Mouse (Mus musculus): ENCODE data around the gene Tctex1d4.

Tctex1d4 gene

DNA sequence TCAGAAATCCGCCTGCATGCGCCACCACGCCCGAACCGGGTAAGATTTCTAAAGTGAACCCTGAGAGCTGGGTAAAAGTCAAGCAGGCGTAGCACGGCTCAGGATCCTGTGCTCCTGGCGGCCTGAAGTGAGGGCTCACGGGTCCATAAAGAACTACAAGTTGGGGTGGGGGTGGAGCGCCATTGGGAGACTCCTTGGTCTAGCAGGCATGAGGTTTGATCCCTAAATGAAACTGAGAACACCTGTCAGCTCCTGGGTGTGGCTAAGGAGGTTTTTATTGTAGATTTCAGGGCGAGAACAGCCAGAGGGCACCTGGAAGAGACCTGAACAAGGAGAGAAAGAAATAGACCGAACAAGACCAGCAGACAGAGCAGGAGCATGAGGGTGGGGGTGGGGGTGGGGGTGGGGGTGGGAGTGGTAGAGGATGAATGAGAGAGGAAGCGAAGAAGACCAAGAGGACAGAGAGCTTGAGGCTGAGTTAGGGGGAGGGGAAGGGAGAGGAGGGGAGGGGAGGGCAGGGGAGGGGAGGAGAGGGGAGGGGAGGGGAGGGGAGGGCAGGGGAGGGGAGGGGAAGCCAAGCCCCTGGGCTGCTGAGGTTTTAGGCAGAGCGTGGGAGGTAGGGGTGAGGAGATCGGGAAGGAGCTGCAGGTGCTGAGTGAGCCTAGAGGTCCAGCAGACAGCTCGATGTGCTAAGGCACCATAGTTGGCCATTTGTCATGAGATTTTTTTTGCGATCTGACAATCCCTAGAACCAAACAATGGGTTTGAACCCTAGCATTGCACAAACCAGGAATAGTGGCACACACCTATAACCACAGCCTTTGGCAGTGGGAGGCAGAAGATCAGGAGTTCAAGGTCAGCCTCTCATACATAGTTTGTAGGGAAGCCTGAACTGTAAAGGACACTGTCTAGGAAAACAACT, 12.0 kb downstream of the Tctex1d4 start:
- DNase-seq (ENCODE audit: low read depth in 1 of 2, low spot score in 2 of 2): no peak

DNA sequence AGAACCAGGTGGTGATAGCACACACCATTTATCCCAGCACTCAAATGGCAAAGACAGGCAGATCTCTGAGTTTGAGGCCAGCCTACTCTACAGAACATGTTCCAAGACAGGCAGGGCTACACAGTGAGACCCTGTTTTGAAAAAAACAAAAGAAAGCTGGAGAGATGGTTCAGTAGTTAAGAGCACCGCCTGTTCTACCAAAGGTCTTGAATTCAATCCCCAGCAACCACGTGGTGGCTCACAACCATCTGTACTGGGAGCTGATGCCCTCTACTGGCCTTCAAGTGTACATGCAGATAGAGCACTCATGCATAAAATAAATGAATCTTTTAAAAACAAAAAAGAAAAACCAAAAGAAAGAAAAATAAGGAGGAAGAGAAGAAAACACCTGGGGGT, 12.6 kb downstream of the Tctex1d4 start:
- peak in 1 of 2 experiments; percentile 29 for DNase-seq (ENCODE audit: low read depth in 1 of 2, low spot score in 2 of 2)

DNA sequence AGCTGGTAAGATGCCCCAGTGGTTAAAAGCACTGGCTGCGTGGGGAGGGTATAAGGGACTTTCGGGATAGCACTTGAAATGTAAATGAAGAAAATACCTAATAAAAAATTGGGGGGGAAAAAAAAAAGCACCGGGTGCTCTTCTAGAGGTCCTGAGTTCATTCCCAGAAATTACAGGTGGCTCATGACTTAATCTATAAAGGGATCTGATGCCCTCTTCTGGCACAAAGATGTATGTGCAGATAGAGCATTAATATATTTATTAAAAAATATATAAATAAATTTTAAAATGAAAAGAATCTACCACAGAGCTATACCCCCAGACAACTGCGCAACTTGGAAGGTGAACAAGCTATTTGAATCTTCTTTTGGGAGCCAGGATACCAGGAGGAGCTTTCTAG, 14.0 kb downstream of the Tctex1d4 start:
- no peak for DNase-seq (ENCODE audit: low read depth in 1 of 2, low spot score in 2 of 2)

DNA sequence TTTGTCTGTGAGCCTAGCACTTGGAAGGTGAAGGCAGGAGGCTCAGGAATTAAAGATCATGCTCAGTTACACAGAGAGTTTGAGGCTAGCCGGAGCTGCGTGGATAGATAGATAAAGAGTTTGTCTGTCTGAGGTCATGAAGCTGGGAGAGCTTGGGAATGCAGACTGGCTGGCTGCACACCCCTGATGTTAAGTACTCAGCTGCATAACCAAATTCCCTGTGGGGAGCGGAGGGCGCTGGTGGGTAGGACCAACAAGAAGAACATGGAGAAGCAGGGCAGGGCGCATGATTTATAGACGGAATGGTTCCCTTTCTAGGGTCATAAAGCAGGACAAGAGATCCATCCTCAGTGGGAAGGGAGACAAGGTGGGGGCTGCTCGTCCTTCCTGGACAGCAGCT, 16.4 kb downstream of the Tctex1d4 start:
- no peak for DNase-seq (ENCODE audit: low read depth in 1 of 2, low spot score in 2 of 2)

DNA sequence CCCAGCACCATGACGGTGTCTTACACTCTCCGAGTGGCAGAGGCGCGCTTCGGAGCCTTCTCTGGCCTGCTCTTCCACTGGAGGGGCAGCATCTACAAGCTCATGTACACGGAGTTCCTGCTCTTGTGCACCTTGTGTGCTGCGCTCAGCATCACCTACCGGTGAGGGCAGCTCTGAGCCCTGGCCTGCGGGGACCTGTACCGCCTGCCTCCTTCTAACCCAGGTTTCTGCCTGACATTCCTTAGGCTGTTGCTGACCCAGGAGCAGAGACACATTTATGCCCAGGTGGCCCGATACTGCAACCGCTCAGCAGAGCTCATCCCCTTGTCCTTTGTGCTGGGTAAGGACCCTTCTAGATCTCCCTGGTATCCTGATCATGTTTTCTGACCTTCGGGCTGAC, 18.7 kb downstream of the Tctex1d4 start:
- no peak for DNase-seq (ENCODE audit: low read depth in 1 of 2, low spot score in 2 of 2)

DNA sequence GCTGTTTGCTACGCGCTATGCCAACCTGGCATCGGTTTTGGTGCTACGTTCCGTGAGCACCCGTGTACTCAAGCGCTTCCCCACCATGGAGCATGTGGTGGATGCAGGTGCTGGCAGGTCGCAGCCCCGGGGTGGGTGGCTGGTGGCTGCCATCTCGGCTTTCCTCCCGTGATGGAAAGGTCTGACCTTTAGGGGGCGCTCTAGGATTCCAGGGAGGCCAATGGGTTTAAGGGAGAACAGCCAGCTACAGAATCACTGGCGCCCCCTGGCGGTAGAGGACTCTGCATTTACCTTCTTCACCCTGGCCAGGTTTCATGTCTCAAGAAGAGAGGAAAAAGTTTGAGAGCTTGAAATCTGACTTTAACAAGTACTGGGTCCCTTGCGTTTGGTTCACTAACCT, 19.6 kb downstream of the Tctex1d4 start:
- DNase-seq (ENCODE audit: low read depth in 1 of 2, low spot score in 2 of 2): peak; percentile 70 to 84

DNA sequence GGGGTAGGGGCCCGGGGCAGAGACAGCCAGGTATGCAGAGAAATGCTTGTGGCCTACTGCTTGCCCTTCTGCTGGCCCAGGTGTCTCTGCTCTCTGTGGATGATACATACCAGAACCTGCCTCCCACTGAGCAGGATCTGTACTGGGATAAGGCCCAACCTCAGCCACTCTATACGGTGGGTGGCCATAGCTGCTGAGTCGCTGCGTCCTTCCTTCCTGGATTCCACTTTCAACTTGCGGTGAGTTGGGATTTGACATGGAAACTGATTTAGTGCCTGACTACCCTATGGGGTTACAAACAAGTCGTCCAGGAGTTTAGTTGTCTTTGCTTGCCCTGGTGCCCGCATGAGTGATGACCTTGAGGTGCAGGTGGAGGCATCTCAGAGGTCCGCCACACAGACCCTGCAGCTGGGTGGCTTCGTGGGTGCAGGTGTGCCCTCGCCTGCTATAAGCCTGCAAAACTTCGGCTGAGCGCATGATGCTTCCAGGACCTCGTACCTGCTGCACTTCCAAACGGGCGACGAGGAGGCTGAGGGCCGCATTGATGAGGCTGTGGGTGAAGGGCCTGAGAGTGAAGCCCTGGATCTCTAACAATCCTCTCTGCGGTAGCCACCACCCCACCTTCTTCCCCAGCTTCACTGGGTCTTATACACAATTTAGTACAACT, 21.6 kb downstream of the Tctex1d4 start:
- no peak for DNase-seq (ENCODE audit: low read depth in 1 of 2, low spot score in 2 of 2)

DNA sequence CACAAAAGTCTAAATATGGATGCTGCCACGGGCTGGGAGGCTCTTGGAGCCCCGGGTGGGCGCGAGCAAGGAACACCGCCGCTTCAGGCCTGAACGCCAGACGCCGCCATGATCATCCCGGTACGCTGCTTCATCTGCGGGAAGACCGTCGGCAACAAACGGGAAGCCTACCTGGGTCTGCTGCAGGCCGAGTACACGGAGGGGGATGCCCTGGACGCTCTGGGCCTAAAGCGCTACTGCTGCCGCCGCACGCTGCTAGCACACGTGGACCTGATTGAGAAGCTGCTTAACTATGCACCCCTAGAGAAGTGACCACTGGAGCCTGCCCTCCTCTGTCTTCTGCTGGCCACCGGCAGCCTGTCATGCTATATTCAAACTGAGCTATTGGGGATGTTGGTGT, 22.2 kb downstream of the Tctex1d4 start:
- DNase-seq (ENCODE audit: low read depth in 1 of 2, low spot score in 2 of 2): no peak

DNA sequence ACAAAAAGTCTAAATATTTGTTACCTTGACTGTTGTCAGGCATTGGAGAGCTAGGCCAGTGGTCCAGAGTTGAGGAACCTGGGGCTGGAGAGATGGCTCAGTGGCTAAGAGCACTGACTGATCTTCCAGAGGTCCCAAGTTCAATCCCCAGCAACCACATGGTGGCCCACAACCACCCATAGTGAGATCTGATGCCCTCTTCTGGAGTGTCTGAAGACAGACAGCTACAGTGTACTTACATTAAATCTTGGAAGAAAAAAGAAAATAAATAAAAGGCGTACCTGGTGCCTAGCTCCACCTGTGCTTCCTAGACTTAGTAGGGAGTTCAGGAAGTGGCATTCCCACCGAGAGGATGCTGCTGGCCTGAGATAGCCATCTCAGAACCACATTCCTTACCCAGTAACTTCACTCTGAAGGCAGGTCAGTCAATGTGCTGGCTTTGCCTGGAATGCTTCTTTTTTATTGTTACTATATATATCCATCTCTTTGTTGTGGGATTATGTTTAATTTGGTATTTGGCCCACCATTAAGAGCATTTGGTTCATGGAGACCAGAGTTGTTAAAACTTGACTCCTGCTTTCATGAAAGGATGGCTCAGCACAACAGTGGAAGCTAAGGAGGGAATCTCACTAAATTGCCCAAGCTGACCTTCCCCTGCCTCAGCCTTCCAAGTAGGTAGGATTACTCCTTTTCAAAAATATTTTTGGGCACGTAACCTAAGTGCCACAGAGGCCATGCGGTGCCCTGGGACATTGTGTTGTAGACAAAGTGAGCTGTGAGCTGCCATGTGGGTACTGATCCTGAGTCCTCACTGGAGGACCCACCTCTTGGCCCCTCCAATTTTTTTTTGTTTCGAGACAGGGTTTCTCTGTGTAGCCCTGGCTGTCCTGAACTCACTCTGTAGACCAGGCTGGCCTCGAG, 23.0 kb downstream of the Tctex1d4 start:
- DNase-seq (ENCODE audit: low read depth in 1 of 2, low spot score in 2 of 2): no peak

DNA sequence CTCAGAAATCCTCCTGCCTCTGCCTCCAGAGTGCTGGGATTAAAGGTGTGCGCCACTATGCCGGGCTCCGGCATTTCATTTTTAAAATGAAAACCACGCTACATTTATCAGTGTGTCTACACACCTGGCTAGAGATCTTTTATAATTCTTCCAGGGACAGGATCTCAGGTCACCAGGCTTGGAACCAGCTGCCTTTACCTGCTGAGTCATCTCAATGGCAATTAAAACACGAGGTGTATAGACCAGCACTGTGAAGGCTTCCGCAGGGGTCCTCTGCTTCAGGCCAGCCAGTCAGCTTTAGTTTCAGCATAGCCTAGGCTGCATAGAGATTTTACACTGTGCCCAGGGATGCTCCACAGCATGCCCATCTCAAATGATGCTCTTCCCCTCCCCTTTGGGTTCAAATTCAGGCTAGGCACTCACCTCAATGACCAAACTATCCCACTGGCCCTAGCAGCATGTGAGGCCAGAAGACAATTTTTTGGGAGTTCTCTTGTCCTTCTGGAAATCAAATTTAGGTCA, 23.7 kb downstream of the Tctex1d4 start:
- DNase-seq (ENCODE audit: low read depth in 1 of 2, low spot score in 2 of 2): no peak

DNA sequence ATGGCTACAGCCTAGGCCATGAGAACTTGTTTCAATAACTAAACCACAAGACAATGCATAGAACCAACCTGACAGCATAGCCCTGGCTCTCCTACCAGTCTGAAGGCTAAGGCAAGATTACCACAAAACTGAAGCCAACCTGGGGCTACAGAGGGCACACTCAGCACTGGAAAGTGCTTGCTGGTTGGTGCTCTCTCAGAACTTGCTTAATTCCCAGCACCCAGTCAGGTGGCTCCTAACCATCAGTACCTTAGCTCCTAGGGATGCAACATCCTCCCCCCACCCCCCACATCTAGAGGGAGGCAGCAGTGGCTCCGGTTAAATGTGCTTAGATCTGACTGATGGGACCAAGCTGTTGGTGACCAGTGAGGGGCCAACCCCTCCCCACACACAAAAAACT, 24.8 kb downstream of the Tctex1d4 start:
- no peak for DNase-seq (ENCODE audit: low read depth in 1 of 2, low spot score in 2 of 2)

DNA sequence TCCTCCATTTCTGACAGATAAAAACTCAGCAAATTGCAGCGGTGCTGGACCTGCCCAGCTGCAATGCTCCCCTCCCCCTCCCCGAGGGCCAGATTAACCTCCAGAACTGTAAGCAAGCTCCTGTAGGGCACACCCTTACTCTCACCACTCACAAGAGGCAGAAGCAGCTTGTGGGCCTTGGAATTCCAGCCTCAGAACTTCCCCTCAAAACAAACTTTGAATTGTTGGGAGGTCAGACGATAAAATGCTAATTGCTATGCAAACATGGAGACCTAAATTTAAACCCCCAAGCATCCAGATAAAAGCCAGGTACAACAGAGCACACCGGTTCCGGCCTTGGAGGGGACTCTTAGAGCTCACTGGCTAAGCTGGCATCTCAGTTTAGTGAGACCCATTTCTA, 26.1 kb downstream of the Tctex1d4 start:
- no peak for DNase-seq (ENCODE audit: low read depth in 1 of 2, low spot score in 2 of 2)

DNA sequence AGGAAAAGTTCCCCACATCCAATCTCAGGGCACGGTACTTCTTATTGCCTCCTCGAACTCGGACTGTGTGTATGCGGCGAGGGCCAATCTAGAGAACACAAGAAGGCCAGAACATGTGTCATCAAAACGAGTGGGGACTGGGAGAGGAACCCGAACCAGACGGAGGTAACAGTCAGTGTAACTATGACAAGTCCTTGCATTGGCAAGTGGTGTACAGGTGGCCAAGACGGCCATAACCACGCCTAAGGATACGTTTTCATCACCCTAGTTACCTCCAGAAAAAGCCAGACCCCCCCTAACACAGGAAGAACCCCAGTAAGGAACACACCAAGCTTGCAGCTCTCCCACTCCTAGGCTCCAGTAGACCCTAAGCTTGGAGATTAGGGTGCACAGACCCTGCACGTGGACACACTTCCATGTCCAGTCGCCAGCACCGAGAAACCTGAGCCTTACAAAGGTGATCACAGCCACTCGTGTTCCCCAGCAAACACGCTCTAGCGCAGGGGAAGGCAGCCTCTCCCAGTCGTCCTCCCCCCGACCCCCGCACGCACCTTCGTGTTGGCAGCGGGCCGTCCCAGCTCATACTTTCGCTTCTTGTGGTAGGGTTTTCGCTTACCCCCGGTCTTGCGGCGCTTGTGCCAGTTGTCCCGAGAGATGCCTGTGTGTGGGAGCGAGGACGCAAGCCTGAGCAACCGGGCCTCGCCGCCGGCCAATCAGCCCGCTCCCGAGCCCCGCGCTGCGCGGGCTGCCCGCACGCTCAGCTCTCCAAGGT, 28.6 kb downstream of the Tctex1d4 start:
- DNase-seq (ENCODE audit: low read depth in 1 of 2, low spot score in 2 of 2): peak in 1 of 2 experiments; percentile 15

DNA sequence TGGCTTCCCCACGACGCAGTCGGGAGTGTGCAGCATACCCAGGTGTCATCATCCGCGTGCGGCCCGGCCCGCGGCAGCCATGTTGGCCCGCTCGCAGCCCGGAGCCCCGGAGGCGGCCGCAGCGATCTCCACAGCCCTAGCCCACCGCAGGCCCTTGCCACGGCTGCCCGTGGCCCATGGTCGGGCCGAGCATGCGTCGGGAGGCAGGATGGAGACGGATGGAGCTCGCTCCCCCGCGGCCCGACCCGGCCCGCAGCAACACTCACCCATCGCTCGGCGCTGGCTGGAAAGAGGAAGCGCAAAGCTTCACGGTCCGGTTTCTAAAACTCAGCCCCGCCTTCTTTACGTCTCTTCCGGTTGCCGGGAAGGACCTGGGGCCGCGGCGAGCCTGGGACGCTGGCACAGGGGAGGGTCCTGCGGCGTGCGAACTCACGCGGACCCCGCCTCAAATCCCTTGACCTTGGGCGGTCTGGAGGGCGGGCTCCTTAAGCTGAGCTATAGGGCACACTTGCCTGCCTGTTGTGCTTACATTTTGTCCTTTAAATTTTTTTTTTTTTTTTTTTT, 29.3 kb downstream of the Tctex1d4 start, which contains the start of gene Rps8:
TSS of gene Rps8 (minus strand) at position 452 of the 564 bp plus-strand sequence.
- DNase-seq (ENCODE audit: low read depth in 1 of 2, low spot score in 2 of 2): peak; percentile 48 to 74

DNA sequence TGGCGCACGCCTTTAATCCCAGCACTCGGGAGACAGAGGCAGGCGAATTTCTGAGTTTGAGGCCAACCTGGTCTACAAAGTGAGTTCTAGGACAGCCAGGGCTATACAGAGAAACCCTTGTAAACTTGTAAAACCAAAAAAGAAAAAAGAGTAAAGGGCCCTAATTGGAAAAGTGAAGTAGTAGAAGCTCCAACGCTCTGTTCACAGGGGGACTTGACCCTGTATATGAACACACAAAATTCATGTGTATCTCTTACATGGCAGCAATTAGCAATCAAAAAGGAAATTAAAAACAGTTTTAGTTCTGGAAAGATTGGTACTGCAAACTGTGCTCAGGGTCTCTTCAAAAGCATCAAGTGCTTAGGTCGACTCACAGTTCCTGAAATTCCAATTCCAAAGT, 29.8 kb downstream of the Tctex1d4 start:
- DNase-seq (ENCODE audit: low read depth in 1 of 2, low spot score in 2 of 2): no peak

DNA sequence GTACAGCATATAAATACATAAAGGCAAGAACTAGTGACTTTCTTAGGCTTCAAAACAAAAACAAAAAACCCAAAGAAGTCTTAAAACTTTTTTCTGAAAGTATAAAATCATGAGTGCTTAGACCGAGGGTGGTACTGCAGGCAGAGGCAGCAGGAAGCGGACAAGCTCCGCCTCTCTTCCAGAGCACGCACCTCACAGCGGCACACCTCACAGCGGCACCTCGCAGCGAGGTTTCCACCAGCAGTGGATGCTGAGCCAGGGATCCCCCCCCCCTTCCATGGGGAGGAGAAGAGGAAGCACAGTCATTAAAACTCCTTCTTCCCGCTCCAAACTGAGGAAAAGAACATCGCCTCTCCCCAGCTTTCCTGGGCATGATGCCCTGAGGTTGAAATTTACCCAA, 33.1 kb downstream of the Tctex1d4 start:
- no peak for DNase-seq (ENCODE audit: low read depth in 1 of 2, low spot score in 2 of 2)

DNA sequence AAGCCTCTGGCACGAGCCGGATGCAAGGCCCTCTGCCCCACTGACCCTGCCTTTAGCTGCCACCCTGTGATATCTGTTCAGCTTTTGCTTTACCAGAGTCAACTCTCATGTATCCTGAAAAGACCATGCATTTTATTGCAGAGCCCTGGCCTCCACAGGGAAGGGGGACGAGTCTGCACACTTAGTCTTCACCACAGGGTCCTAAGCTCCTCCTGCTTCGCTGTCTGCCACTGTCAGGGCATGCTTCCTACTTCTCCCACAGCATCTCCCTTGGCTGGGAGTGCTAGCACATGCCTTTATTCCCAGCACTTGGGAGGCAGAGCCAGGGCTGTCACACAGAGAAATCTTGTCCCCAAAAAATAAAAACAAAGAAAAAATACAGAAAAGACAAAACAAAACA, 34.6 kb downstream of the Tctex1d4 start:
- DNase-seq (ENCODE audit: low read depth in 1 of 2, low spot score in 2 of 2): no peak

DNA sequence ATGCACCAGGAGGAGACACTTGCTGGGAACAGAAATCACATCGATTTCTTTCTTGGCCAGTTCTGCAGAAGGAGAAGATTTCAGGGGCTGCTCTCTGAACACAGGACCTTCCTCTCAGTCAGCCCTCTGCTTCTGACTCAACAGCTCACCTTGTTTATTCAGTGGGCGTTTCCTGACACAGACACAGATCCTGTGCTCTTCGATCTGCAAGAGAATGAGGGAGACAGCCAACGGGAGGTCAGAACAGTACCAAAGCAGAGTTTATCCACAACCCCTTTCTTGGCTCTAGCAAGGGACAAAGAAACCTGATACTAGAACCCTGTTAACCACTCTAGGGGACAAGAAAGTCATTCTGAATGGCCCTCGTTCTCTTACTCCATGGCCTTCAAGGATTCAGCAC, 43.3 kb downstream of the Tctex1d4 start:
- no peak for DNase-seq (ENCODE audit: low read depth in 1 of 2, low spot score in 2 of 2)
